Mouse (Mus musculus): ENCODE data around the gene Zbtb25. TPM values are rescaled to one million over a fixed set of nuclear protein-coding genes. Genes with fewer than 3 reads are reported as not detected.

The Zbtb25 gene
- polyA plus RNA-seq, 1 experiment from 2014 or later, result 9.4 TPM

GRCm38 (mm10) chr12:76307964-76308363 is 61.4 kb downstream of the Zbtb25 start:
- Histone ChIP-seq H3K36me3 (ENCODE audit: control insufficient read depth, insufficient read depth, low read length) (peaks cover 7% of the 10 kb centered on the region; the same call in 1 of the 2 replicates), H3K9ac (ENCODE audit: low read depth, low read length) (no peak overlapping the region), H3K4me2 (ENCODE audit: low read depth, low read length) (no peak overlapping the region), H3K27ac (ENCODE audit: low read length) (peak overlapping the region; percentile 77), H3K27me3 (replicated peaks; ENCODE audit: control insufficient read depth, insufficient read depth, low read length) (no peaks in the 10 kb centered on the region), H3K9me3 (ENCODE audit: control insufficient read depth, low read length) (no peaks in the 10 kb centered on the region), H3K4me1 (ENCODE audit: control insufficient read depth, insufficient read depth, low read length) (peaks cover 17% of the 10 kb centered on the region), H3K4me3 (ENCODE audit: low read length) (no peak overlapping the region)
- peak; percentile 63 for ATAC-seq
- 28% methylated on average over 9 of the region's 9 CpGs for WGBS

DNA sequence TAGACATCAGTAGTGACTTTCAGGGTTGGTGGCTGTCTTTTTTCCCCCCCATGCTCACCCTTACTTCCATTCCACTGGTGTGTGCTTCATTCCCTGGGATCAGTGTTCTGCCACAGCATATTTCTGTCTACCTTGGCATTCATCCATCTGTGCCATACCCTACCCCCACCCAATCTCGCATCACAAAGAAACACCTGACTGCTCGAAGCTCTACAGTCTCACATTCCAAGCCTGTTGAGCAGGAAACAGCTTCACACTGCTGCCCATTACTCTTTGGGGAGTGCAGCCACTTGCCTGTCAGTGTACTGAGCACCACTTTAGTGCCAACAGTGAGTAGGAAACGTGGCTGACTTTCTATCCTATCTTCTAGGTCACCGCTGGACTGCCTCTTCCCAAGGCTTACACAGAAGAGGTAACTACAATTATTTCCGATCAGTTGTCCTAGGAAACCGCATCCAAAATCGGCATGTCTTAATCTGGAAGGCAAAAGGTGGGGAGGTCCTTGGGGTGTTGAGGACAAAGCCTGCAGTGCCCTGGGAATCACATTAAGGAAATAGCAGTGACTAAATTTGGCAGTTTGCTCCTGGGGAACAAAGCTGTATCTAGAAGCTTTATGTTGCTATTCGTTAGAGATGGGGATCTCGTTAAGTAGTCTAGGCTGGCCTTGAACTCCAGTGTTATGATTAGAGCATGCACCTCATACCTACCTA is 62.4 kb downstream of the Zbtb25 start:
- H3K4me1 ChIP-seq (ENCODE audit: control insufficient read depth, insufficient read depth, low read length), result peaks cover 17% of the 10 kb centered on the region
- WGBS, result 77% methylated on average over 9 of the region's 9 CpGs
- no peak for ATAC-seq
- peak overlapping the region; percentile 34; the same call in 1 of the 2 replicates for H3K27ac ChIP-seq (ENCODE audit: low read length)
- H3K36me3 ChIP-seq (ENCODE audit: control insufficient read depth, insufficient read depth, low read length), result peaks cover 7% of the 10 kb centered on the region
- H3K9ac ChIP-seq (ENCODE audit: low read depth, low read length), result no peak overlapping the region
- no peaks in the 10 kb centered on the region for H3K9me3 ChIP-seq (ENCODE audit: control insufficient read depth, low read length)
- no peak overlapping the region for H3K4me2 ChIP-seq (ENCODE audit: low read depth, low read length)
- H3K27me3 ChIP-seq (replicated peaks; ENCODE audit: control insufficient read depth, insufficient read depth, low read length), result no peaks in the 10 kb centered on the region
- H3K4me3 ChIP-seq (ENCODE audit: low read length), result no peak overlapping the region

DNA sequence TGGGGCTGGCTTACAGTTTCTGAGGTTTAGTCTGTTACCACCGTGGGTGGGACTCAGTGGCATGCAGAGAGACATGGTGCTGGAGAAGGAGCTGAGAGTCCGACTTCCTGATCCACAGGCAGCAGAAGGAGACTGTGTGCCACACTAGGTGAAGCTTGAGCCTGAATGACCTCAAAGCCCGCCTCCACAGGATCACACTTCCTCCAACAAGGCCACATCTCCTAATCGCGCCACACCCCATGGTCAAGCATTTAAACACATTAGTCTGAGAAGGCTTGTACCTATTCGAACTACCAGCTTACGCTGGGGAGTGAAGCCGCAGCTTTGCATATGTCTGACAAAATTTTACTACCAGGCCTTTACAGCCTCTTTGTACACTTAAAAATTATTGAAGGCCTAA is 64.3 kb downstream of the Zbtb25 start:
- no peak for ATAC-seq
- H3K27me3 ChIP-seq (replicated peaks; ENCODE audit: control insufficient read depth, insufficient read depth, low read length), result no peaks in the 10 kb centered on the region
- H3K36me3 ChIP-seq (ENCODE audit: control insufficient read depth, insufficient read depth, low read length), result peaks cover 7% of the 10 kb centered on the region
- H3K4me3 ChIP-seq (ENCODE audit: low read length), result no peak overlapping the region
- H3K9me3 ChIP-seq (ENCODE audit: control insufficient read depth, low read length), result no peaks in the 10 kb centered on the region
- H3K4me1 ChIP-seq (ENCODE audit: control insufficient read depth, insufficient read depth, low read length), result peaks cover 6% of the 10 kb centered on the region
- H3K4me2 ChIP-seq (ENCODE audit: low read depth, low read length), result no peak overlapping the region
- no peak overlapping the region for H3K27ac ChIP-seq (ENCODE audit: low read length)
- WGBS, result 87% methylated on average over 8 of the region's 8 CpGs
- H3K9ac ChIP-seq (ENCODE audit: low read depth, low read length), result no peak overlapping the region

- Histone ChIP-seq H3K27me3 (replicated peaks; ENCODE audit: control insufficient read depth, insufficient read depth, low read length) (no peaks in the 10 kb centered on the region), H3K4me1 (ENCODE audit: control insufficient read depth, insufficient read depth, low read length) (peaks cover 3% of the 10 kb centered on the region; the same call in 1 of the 2 replicates), H3K27ac (ENCODE audit: low read length) (no peak overlapping the region), H3K9me3 (ENCODE audit: control insufficient read depth, low read length) (no peaks in the 10 kb centered on the region), H3K4me3 (ENCODE audit: low read length) (no peak overlapping the region), H3K36me3 (ENCODE audit: control insufficient read depth, insufficient read depth, low read length) (peaks cover 7% of the 10 kb centered on the region), H3K9ac (ENCODE audit: low read depth, low read length) (no peak overlapping the region), H3K4me2 (ENCODE audit: low read depth, low read length) (no peak overlapping the region)
- WGBS, result 69% methylated on average over 4 of the region's 4 CpGs
- no peak for ATAC-seq
Observed at GRCm38 (mm10) chr12:76304199-76304598, 65.2 kb downstream of the Zbtb25 start.

GRCm38 (mm10) chr12:76303474-76303873 is 65.9 kb downstream of the Zbtb25 start:
- H3K4me2 ChIP-seq (ENCODE audit: low read depth, low read length), result no peak overlapping the region
- H3K4me1 ChIP-seq (ENCODE audit: control insufficient read depth, insufficient read depth, low read length), result peaks cover 3% of the 10 kb centered on the region; the same call in 1 of the 2 replicates
- H3K9me3 ChIP-seq (ENCODE audit: control insufficient read depth, low read length), result no peaks in the 10 kb centered on the region
- H3K36me3 ChIP-seq (ENCODE audit: control insufficient read depth, insufficient read depth, low read length), result peaks cover 8% of the 10 kb centered on the region
- H3K9ac ChIP-seq (ENCODE audit: low read depth, low read length), result no peak overlapping the region
- no peak overlapping the region for H3K4me3 ChIP-seq (ENCODE audit: low read length)
- H3K27ac ChIP-seq (ENCODE audit: low read length), result no peak overlapping the region
- H3K27me3 ChIP-seq (replicated peaks; ENCODE audit: control insufficient read depth, insufficient read depth, low read length), result no peaks in the 10 kb centered on the region
- 90% methylated on average over 11 of the region's 11 CpGs for WGBS
- ATAC-seq, result no peak

DNA sequence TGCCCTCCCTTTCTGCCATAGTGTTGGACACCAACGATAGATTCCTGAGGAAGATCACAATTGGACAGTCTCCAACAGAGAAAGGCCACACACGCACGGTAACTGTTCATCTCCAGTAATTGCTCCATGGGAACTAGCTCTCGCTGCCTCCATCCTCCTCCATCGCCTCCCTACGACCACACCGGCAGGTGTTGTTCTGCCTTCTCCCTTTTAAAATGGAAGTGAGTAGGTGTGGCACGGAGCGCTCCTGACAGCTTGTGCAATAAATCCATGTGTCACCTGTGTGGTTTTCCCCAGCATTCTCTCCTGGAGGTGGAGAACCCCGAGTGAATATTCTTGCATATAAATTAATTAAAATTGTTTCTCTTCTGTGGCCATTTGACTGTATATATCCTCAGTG is 69.0 kb downstream of the Zbtb25 start:
- Histone ChIP-seq H3K4me3 (ENCODE audit: low read length) (no peak overlapping the region), H3K4me1 (ENCODE audit: control insufficient read depth, insufficient read depth, low read length) (no peaks in the 10 kb centered on the region), H3K27me3 (replicated peaks; ENCODE audit: control insufficient read depth, insufficient read depth, low read length) (no peaks in the 10 kb centered on the region), H3K4me2 (ENCODE audit: low read depth, low read length) (no peak overlapping the region), H3K27ac (ENCODE audit: low read length) (no peak overlapping the region), H3K9ac (ENCODE audit: low read depth, low read length) (no peak overlapping the region), H3K36me3 (ENCODE audit: control insufficient read depth, insufficient read depth, low read length) (peaks cover 11% of the 10 kb centered on the region), H3K9me3 (ENCODE audit: control insufficient read depth, low read length) (no peaks in the 10 kb centered on the region)
- ATAC-seq, result no peak
- 87% methylated on average over 10 of the region's 10 CpGs for WGBS

DNA sequence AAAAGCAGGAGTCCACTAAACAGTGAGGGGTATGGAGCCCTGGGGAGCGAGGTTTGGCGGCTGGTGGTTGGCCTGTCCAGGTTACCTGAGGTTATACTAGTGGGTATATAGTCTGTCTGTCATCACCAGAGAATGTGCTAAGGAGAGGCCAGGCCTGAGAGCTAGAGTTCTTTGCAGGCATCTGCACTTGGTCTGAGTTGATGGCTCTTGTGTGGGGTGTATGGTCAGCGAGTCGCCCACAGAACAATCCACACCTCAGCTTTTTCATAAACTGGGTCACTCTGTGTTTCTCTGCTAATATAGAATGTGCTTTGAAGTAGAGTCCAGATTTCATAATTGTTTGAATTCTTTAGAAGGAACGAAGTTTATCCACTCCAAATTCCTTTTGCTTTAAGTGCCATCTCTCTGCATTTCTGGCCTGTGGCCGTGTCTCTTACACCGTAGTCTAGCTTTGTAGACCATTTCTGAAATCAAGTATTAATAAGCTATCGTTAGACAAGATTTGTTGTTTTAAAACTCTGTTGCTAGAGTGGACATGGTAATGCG is 70.0 kb downstream of the Zbtb25 start:
- H3K4me1 ChIP-seq (ENCODE audit: control insufficient read depth, insufficient read depth, low read length), result no peaks in the 10 kb centered on the region
- H3K9ac ChIP-seq (ENCODE audit: low read depth, low read length), result no peak overlapping the region
- H3K9me3 ChIP-seq (ENCODE audit: control insufficient read depth, low read length), result no peaks in the 10 kb centered on the region
- H3K4me2 ChIP-seq (ENCODE audit: low read depth, low read length), result no peak overlapping the region
- no peak overlapping the region for H3K4me3 ChIP-seq (ENCODE audit: low read length)
- no peak overlapping the region for H3K27ac ChIP-seq (ENCODE audit: low read length)
- H3K27me3 ChIP-seq (replicated peaks; ENCODE audit: control insufficient read depth, insufficient read depth, low read length), result no peaks in the 10 kb centered on the region
- peaks cover 11% of the 10 kb centered on the region for H3K36me3 ChIP-seq (ENCODE audit: control insufficient read depth, insufficient read depth, low read length)
- 88% methylated on average over 9 of the region's 9 CpGs for WGBS
- no peak for ATAC-seq

- WGBS, result 90% methylated on average over 5 of the region's 5 CpGs
- H3K36me3 ChIP-seq (ENCODE audit: control insufficient read depth, insufficient read depth, low read length), result peaks cover 14% of the 10 kb centered on the region
Observed at GRCm38 (mm10) chr12:76297830-76298229, 71.6 kb downstream of the Zbtb25 start.

More at GRCm38 (mm10) chr12:76297830-76298229, 71.6 kb downstream of the Zbtb25 start:
- Histone ChIP-seq H3K4me2 (ENCODE audit: low read depth, low read length) (no peak overlapping the region), H3K4me3 (ENCODE audit: low read length) (no peak overlapping the region), H3K9ac (ENCODE audit: low read depth, low read length) (no peak overlapping the region), H3K4me1 (ENCODE audit: control insufficient read depth, insufficient read depth, low read length) (no peaks in the 10 kb centered on the region), H3K27ac (ENCODE audit: low read length) (no peak overlapping the region), H3K9me3 (ENCODE audit: control insufficient read depth, low read length) (no peaks in the 10 kb centered on the region), H3K27me3 (replicated peaks; ENCODE audit: control insufficient read depth, insufficient read depth, low read length) (no peaks in the 10 kb centered on the region)
- no peak for ATAC-seq
